Mouse (Mus musculus): ENCODE results near the gene Efnb3.

- TF ChIP-seq CTCF (IDR thresholded peaks at IDR 0.05; ENCODE audit: extremely low read depth, insufficient read depth, low read length), result no peak
- TF ChIP-seq POLR2A (IDR thresholded peaks at IDR 0.05; ENCODE audit: extremely low read depth, insufficient read depth, low read length), result peak; percentile 32
Observed at GRCm38 (mm10) chr11:69581147-69581688, 21.2 kb upstream of the Efnb3 start.

Data from cortical plate, adult 2 months (tissue).